Mouse (Mus musculus): ENCODE results near the gene Bhlhe41.

DNA sequence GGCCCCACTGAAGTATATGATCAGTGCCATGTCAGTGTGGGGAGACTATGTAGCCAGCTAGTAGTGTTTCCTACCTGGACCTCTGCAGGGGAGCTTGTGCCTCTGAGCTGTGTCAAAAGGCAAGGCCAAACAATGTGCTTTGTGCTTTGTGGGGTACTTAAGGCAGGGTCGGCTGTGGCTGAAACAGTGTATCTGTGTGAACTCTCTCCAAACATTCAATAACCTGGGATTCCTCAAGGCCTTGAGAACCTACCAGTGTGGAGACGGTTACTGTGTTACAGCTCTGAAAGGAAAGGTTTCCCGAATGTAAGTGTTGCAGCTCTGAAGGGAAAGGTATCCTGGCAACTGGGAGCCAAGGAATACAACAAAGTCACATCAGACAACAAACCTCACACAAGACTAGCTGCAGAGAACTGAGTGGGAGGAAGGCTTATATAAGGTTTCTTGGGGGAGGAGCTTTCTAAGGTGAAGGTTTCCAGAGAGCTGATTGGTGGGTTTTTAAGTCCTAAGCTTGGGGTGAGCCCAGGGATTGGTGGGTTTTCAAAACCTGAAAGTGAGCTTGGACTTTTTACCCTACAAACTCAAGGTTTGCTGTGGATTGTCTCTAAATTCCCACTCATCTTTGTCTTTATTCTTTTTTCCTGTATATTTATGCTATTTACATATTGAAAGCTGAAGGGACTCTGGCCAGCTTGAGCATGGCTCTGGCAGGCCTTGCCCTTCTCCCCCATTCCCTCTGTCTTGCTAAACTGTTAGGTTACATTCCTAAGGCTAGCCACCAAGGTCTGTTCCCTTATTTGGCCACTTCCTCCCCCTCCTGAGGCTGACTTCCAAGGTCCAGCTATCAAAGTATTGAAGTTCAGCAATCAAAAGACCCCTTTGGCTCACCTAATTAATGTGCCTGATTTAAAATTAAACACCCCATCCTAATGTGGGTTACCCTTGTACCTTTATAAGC is 45.4 kb upstream of the Bhlhe41 start:
- TF ChIP-seq POLR2A (IDR thresholded peaks at IDR 0.05; ENCODE audit: insufficient read depth, low read depth, low read length): no peak
- no peak for TF ChIP-seq CTCF (IDR thresholded peaks at IDR 0.05)

All from heart, adult 2 months (tissue).